Mouse (Mus musculus) limb, embryonic 15.5 days (tissue): ENCODE results near the gene Zfp790. TPM values are rescaled to one million over a fixed set of nuclear protein-coding genes. Genes with fewer than 3 reads are reported as not detected.

Source experiments
- ATAC-seq: fragments of 200-750 bp; cut with Nextera tagmentation; 2 replicates; pipeline ENCODE4 v1.8.0; 2017; ENCODE audit warnings: low read depth, moderate TSS enrichment; ENCODE audit not compliant: insufficient number of reproducible peaks, low FRiP score, low TSS enrichment
- H3K27ac ChIP-seq: fragments of 300-500 bp; sonication (generic); 2 replicates; pipeline ENCODE4 v1.5.1; 2015; ENCODE audit warnings: moderate library complexity, mild to moderate bottlenecking, inconsistent platforms
- H3K27me3 ChIP-seq: fragments of 300-500 bp; sonication (generic); 2 replicates; pipeline ENCODE4 v1.6.1; 2015; ENCODE audit warnings: inconsistent platforms
- H3K36me3 ChIP-seq: fragments of 300-500 bp; sonication (generic); 2 replicates; pipeline ENCODE4 v1.6.1; 2015; ENCODE audit warnings: inconsistent platforms
- H3K4me1 ChIP-seq: fragments of 300-500 bp; sonication (generic); 2 replicates; pipeline ENCODE4 v1.6.1; 2015; ENCODE audit warnings: inconsistent platforms
- H3K4me2 ChIP-seq: fragments of 300-500 bp; sonication (generic); 2 replicates; pipeline ENCODE4 v1.6.1; 2015; ENCODE audit warnings: mild to moderate bottlenecking, inconsistent platforms
- H3K4me3 ChIP-seq: fragments of 300-500 bp; sonication (generic); 2 replicates; pipeline ENCODE4 v1.5.1; 2015; ENCODE audit warnings: mild to moderate bottlenecking, inconsistent platforms
- H3K9ac ChIP-seq: fragments of 300-500 bp; sonication (generic); 2 replicates; pipeline ENCODE4 v1.6.1; 2015; ENCODE audit warnings: inconsistent platforms
- H3K9me3 ChIP-seq: fragments of 300-500 bp; sonication (generic); 2 replicates; pipeline ENCODE4 v1.6.1; 2016; ENCODE audit warnings: inconsistent platforms
- WGBS: fragments of 180-500 bp; shearing (Covaris S2); methylation state at CpG from one replicate; pipeline ENCODE4 v1.1.7; 2015; 5-methylcytosine and 5-hydroxymethylcytosine counted together
- polyA plus RNA-seq: library from polyadenylated mRNA; unstranded; fragments of >200 nt; fragmentation: Nextera tagmentation; extraction: Ambion mirVana; gene quantifications from 2 replicates; pipeline ENCODE4 v1.2.1, GENCODE M21; 2015

The Zfp790 gene
- 14.2 and 14.3 TPM in 2 replicates for polyA plus RNA-seq

- H3K4me1 ChIP-seq = peaks cover 33% of the 10 kb centered on the region
- H3K9me3 ChIP-seq = no peaks in the 10 kb centered on the region
- H3K36me3 ChIP-seq = 0 out of 2 replicates have a peak, but pooled peaks cover 5% of the 10 kb centered on the region
- under 1% methylated on average over 26 of the region's 26 CpGs for WGBS
- peak; percentile 94 for ATAC-seq
- peak within 1 kb of the TSS; percentile 77 for H3K4me2 ChIP-seq
- no peaks in the 10 kb centered on the region for H3K27me3 ChIP-seq
- peak within 1 kb of the TSS; percentile 73 for H3K4me3 ChIP-seq
- peak within 1 kb of the TSS; percentile 96 for H3K27ac ChIP-seq
- H3K9ac ChIP-seq = peak within 1 kb of the TSS; percentile 70
Measured at GRCm38 (mm10) chr7:29815910-29816429, at the start of gene Zfp790. Gene Zfp790, plus strand, starts transcription at chr7:29816114.

GRCm38 (mm10) chr7:29767058-29767686 is 48.7 kb upstream of the Zfp790 start:
- Histone ChIP-seq H3K4me2 (peak overlapping the region; percentile 57), H3K36me3 (peaks cover 15% of the 10 kb centered on the region), H3K4me3 (peak overlapping the region; percentile 79), H3K9ac (peak overlapping the region; percentile 43), H3K27ac (peak overlapping the region; percentile 78), H3K27me3 (no peaks in the 10 kb centered on the region), H3K4me1 (peaks cover 16% of the 10 kb centered on the region), H3K9me3 (no peaks in the 10 kb centered on the region)
- WGBS = 2% methylated on average over 15 of the region's 15 CpGs
- ATAC-seq = peak; percentile 53

DNA sequence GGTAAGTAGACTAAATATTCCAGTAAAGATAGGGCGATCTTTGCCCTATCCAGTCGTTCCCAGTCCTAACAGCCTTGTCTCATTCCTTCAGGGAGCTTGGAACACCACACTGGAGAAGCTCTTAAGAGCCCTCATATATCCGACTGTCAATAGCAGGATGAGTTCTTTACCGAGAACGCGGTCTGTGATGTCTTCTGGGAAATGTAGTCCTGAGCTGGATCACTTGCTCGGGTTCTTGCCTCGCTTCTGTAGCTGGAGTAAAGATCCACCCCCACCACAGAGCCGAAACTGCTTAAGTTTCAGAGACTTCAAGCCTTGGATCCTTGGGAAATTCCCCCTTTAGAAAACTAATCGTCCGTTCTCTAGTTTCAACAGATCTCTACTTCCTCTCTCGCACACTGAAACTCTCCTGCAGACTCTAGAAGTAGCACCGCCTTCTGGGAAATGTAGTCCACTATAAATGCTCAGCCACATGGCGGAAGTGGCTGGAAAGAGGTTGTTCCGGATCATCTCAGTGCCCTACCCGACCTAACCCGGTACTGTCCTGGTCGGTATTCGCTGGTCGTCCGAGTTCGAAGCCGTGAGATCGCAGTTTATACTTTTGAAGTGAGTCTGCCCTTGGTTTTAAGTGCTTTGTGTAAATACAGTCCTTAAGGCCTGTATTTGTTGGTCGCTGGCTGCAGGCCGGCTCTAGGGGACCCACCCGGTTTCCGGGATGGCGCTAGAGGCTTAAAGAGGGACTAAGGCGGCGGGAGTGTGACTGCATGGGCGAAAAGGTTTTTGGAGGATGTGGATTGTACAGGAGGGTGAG is 47.6 kb upstream of the Zfp790 start, which contains the start of gene Zfp84:
Zfp84 (plus strand) TSS at position 463 of the 811 bp plus-strand sequence.
- peak within 1 kb of the TSS; percentile 79 for H3K4me3 ChIP-seq
- H3K4me2 ChIP-seq = peak within 1 kb of the TSS; percentile 57
- no peaks in the 10 kb centered on the region for H3K27me3 ChIP-seq
- peak within 1 kb of the TSS; percentile 95 for H3K27ac ChIP-seq
- H3K4me1 ChIP-seq = peaks cover 16% of the 10 kb centered on the region
- H3K36me3 ChIP-seq = peaks cover 24% of the 10 kb centered on the region
- H3K9ac ChIP-seq = peak within 1 kb of the TSS; percentile 58
- WGBS = under 1% methylated on average over 32 of the region's 32 CpGs
- peak; percentile 89 for ATAC-seq
- H3K9me3 ChIP-seq = no peaks in the 10 kb centered on the region

GRCm38 (mm10) chr7:29768980-29769379 is 46.9 kb upstream of the Zfp790 start:
- no peak for ATAC-seq
- no peaks in the 10 kb centered on the region for H3K27me3 ChIP-seq
- peak overlapping the region; percentile 58 for H3K9ac ChIP-seq
- peaks cover 31% of the 10 kb centered on the region for H3K36me3 ChIP-seq
- peak overlapping the region; percentile 79 for H3K4me3 ChIP-seq
- peaks cover 16% of the 10 kb centered on the region for H3K4me1 ChIP-seq
- no peaks in the 10 kb centered on the region for H3K9me3 ChIP-seq
- 6% methylated on average over 10 of the region's 10 CpGs for WGBS
- H3K4me2 ChIP-seq = peak overlapping the region; percentile 56
- H3K27ac ChIP-seq = peak overlapping the region; percentile 95

DNA sequence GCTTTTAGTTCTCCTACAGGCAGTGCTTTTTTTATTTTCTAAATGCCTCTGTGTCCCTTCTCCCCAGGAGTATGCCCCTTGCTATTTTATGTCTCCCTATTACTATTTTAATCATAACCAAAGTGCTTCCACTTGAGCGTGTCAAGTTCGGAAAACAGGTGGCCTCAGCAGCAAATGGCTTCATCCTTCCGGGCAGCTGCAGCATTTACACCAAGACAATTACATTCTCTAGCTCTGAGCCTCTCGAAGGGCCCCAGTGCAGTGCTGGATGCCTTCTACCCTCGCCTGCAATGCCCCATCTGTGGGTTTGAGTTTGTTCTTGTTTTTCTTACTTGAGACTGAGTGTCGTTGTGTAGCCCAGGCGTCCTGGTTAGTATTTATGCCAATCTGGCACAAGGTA is 42.4 kb upstream of the Zfp790 start:
- no peaks in the 10 kb centered on the region for H3K27me3 ChIP-seq
- no peak for ATAC-seq
- H3K27ac ChIP-seq = no peak overlapping the region
- H3K9ac ChIP-seq = no peak overlapping the region
- peaks cover 11% of the 10 kb centered on the region for H3K4me1 ChIP-seq
- H3K9me3 ChIP-seq = no peaks in the 10 kb centered on the region
- H3K4me3 ChIP-seq = no peak overlapping the region
- WGBS = 86% methylated on average over 7 of the region's 7 CpGs
- H3K4me2 ChIP-seq = no peak overlapping the region
- H3K36me3 ChIP-seq = peaks cover 70% of the 10 kb centered on the region

GRCm38 (mm10) chr7:29774371-29774770 is 41.5 kb upstream of the Zfp790 start:
- Histone ChIP-seq H3K27me3 (no peaks in the 10 kb centered on the region), H3K9ac (no peak overlapping the region), H3K4me2 (no peak overlapping the region), H3K9me3 (no peaks in the 10 kb centered on the region), H3K27ac (no peak overlapping the region), H3K4me1 (peaks cover 7% of the 10 kb centered on the region), H3K4me3 (no peak overlapping the region), H3K36me3 (peaks cover 79% of the 10 kb centered on the region)
- 90% methylated on average over 3 of the region's 3 CpGs for WGBS
- ATAC-seq = no peak

GRCm38 (mm10) chr7:29776568-29776967 is 39.3 kb upstream of the Zfp790 start:
- Histone ChIP-seq H3K27me3 (no peaks in the 10 kb centered on the region), H3K9me3 (no peaks in the 10 kb centered on the region), H3K4me3 (no peak overlapping the region), H3K36me3 (peaks cover 76% of the 10 kb centered on the region), H3K9ac (no peak overlapping the region), H3K4me1 (no peaks in the 10 kb centered on the region), H3K4me2 (no peak overlapping the region), H3K27ac (no peak overlapping the region)
- 95% methylated on average over 19 of the region's 19 CpGs for WGBS
- no peak for ATAC-seq

GRCm38 (mm10) chr7:29777372-29777771 is 38.5 kb upstream of the Zfp790 start:
- H3K36me3 ChIP-seq = peaks cover 68% of the 10 kb centered on the region
- no peak overlapping the region for H3K27ac ChIP-seq
- H3K27me3 ChIP-seq = no peaks in the 10 kb centered on the region
- H3K4me3 ChIP-seq = no peak overlapping the region
- 94% methylated on average over 10 of the region's 10 CpGs for WGBS
- no peaks in the 10 kb centered on the region for H3K4me1 ChIP-seq
- ATAC-seq = no peak
- no peak overlapping the region for H3K9ac ChIP-seq
- no peaks in the 10 kb centered on the region for H3K9me3 ChIP-seq
- no peak overlapping the region for H3K4me2 ChIP-seq

- peak; percentile 94 for ATAC-seq
- H3K9me3 ChIP-seq = no peaks in the 10 kb centered on the region
- no peaks in the 10 kb centered on the region for H3K27me3 ChIP-seq
- H3K4me1 ChIP-seq = peaks cover 17% of the 10 kb centered on the region
- H3K9ac ChIP-seq = peak within 1 kb of the TSS; percentile 82
- H3K4me3 ChIP-seq = peak within 1 kb of the TSS; percentile 88
- H3K27ac ChIP-seq = peak within 1 kb of the TSS; percentile 87
- H3K4me2 ChIP-seq = peak within 1 kb of the TSS; percentile 73
- H3K36me3 ChIP-seq = peaks cover 22% of the 10 kb centered on the region
- WGBS = 1% methylated on average over 44 of the region's 45 CpGs
Measured at GRCm38 (mm10) chr7:29783871-29784551, 31.9 kb upstream of the Zfp790 start, which contains the start of gene Zfp30. Gene Zfp30, plus strand, starts transcription at chr7:29783998.

DNA sequence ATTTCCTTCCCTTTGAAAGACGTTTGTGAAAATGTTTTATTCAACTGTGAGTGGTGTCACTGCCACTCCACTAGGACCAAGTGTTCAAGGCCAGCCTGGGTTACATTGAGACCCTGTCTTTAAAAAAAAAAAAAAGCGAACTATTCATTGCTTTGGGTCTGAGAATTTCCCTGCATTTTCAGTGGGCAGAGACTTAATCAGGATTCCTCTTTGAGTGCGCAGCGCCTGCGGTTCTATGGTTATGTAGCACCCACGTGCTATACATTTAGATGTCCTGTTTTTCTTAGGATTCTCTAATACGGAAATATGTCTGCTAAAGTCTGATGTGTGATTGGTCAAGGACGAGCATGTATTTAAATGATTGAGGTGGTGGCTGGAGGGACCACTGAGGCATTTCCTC is 30.9 kb upstream of the Zfp790 start:
- WGBS = 48% methylated on average over 8 of the region's 8 CpGs
- Histone ChIP-seq H3K4me3 (peak overlapping the region; percentile 88), H3K9ac (no peak overlapping the region), H3K4me2 (peak overlapping the region; percentile 73), H3K9me3 (no peaks in the 10 kb centered on the region), H3K36me3 (peaks cover 27% of the 10 kb centered on the region), H3K27ac (no peak overlapping the region), H3K4me1 (peaks cover 17% of the 10 kb centered on the region), H3K27me3 (no peaks in the 10 kb centered on the region)
- no peak for ATAC-seq

DNA sequence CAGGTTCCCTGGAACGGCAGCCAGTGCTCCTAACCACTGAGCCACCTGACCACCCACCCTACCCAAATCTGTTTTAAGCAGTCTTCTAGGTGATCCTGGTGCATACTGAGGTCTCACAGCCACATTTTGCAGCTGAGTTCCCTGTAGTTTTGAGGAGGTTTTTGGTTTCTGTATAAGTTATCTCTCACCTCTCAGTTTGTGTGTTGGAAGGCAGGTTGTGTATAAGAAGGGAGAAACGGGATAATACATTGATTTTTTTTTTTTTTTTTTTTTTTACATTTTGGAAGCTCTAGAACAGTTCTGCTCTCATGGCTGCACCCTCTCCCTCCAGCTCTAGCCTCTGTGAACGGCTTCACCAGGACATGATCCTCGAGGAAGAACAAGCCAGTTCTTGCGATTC is 30.0 kb upstream of the Zfp790 start:
- peak overlapping the region; percentile 88 for H3K4me3 ChIP-seq
- H3K4me2 ChIP-seq = peak overlapping the region; percentile 73
- ATAC-seq = no peak
- H3K27me3 ChIP-seq = no peaks in the 10 kb centered on the region
- H3K36me3 ChIP-seq = peaks cover 36% of the 10 kb centered on the region
- peak overlapping the region; percentile 17; the same call in 1 of the 2 replicates for H3K9ac ChIP-seq
- no peak overlapping the region for H3K27ac ChIP-seq
- H3K4me1 ChIP-seq = peaks cover 17% of the 10 kb centered on the region
- WGBS = 75% methylated on average over 5 of the region's 5 CpGs
- H3K9me3 ChIP-seq = no peaks in the 10 kb centered on the region
